Mouse (Mus musculus): ENCODE results near the gene Armh2. TPM values are rescaled to one million over a fixed set of nuclear protein-coding genes. Genes with fewer than 3 reads are reported as not detected.

Armh2 gene
- not detected for polyA plus RNA-seq (2014; fragmentation: Illumina TruSeq; extraction: RNeasy Lipid Tissue Mini Kit (QIAGEN cat#74804); ENCODE audit: insufficient read depth, low read depth, low replicate concordance)

DNA sequence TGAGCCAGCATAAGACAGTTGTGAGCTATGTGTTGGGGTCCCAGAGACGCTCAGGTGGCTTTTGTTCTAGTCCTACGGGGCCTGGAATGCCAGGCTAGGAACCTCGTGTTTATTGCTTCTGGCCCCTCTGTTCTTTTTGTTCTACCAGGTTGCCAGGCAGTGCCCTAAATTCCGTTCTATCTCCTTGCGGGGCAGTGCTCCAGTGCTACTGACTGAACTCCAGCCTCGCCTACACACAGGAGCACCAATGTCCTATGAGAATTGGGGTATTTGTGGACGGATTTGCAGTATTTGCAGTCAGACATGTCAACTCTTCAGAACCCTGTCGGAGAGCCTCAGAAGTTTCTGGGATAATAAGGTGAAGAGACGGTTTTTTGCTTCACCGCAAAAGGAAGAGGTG, at the start of gene Armh2:
Gene Armh2, plus strand, starts transcription at position 205 of the 400 bp plus-strand sequence.

DNA sequence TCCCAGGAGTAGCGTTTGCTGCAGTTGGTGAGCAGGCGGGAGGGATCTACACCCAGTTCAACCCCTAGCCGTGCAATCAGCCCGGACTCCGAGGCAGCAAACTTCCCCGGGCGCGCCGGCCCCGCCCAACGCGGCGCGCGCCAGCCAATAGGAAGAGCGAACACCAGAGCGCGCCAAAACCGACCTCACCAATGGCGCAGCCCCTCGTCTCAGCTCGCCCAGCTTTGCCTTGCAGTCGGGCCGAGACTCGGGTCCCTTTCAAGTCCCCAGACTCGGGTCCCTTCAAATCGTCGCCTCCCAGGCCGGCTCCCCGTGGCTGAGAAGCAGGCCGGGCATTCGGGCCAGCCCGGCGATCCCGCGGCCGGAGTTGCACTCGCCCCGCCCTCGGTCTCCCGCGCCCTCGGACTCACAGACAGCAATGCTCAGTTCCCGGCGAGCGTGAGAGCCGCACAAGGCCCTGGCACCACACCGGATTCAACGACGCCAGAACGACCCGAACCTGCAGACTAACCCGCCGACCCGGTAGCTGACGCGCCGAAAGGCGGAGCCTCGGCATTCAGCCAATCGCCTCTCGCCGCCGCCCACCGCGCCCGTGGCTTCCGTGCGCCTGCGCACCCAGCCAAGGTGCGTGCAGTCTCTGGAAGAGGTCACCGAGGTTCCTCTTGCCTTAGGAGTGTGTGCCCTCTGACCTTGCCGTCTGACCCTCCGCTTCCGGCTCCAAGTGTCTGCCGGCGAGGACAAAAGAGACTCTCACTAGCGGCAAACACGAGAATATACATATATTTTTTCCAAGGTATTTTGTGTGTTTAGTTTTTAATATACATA, 20.6 kb downstream of the Armh2 start, which contains the start of gene Gmnn:
Gene Gmnn, minus strand, starts transcription at position 521 of the 825 bp plus-strand sequence.

Other genes with a start within 250 kb of the Armh2 start
- gene Ripor2, start 159.0 kb upstream of the Armh2 start, polyA plus RNA-seq (2014; fragmentation: Illumina TruSeq; extraction: RNeasy Lipid Tissue Mini Kit (QIAGEN cat#74804); ENCODE audit: insufficient read depth, low read depth, low replicate concordance), result 8.0 TPM
- gene Gmnn, start 20.7 kb downstream of the Armh2 start, polyA plus RNA-seq (2014; fragmentation: Illumina TruSeq; extraction: RNeasy Lipid Tissue Mini Kit (QIAGEN cat#74804); ENCODE audit: insufficient read depth, low read depth, low replicate concordance), result 18.6 TPM
- 70.4 TPM for gene BC005537, start 60.4 kb downstream of the Armh2 start, polyA plus RNA-seq (2014; fragmentation: Illumina TruSeq; extraction: RNeasy Lipid Tissue Mini Kit (QIAGEN cat#74804); ENCODE audit: insufficient read depth, low read depth, low replicate concordance)
- gene Acot13, start 90.3 kb downstream of the Armh2 start, polyA plus RNA-seq (2014; fragmentation: Illumina TruSeq; extraction: RNeasy Lipid Tissue Mini Kit (QIAGEN cat#74804); ENCODE audit: insufficient read depth, low read depth, low replicate concordance), result 97.3 TPM
- 12.3 TPM for gene Tdp2, start 90.4 kb downstream of the Armh2 start, polyA plus RNA-seq (2014; fragmentation: Illumina TruSeq; extraction: RNeasy Lipid Tissue Mini Kit (QIAGEN cat#74804); ENCODE audit: insufficient read depth, low read depth, low replicate concordance)
- 0.21 TPM for gene D130043K22Rik, start 103.9 kb downstream of the Armh2 start, polyA plus RNA-seq (2014; fragmentation: Illumina TruSeq; extraction: RNeasy Lipid Tissue Mini Kit (QIAGEN cat#74804); ENCODE audit: insufficient read depth, low read depth, low replicate concordance)
- 2.2 TPM for gene Aldh5a1, start 196.4 kb downstream of the Armh2 start, polyA plus RNA-seq (2014; fragmentation: Illumina TruSeq; extraction: RNeasy Lipid Tissue Mini Kit (QIAGEN cat#74804); ENCODE audit: insufficient read depth, low read depth, low replicate concordance)
- 1.7 TPM for gene Gpld1, start 201.9 kb downstream of the Armh2 start, polyA plus RNA-seq (2014; fragmentation: Illumina TruSeq; extraction: RNeasy Lipid Tissue Mini Kit (QIAGEN cat#74804); ENCODE audit: insufficient read depth, low read depth, low replicate concordance)

Data from lung, adult 10 weeks (tissue).